Mouse (Mus musculus): ENCODE measurements around the gene Chuk.

GRCm38 (mm10) chr19:44153781-44154180 is 46.5 kb upstream of the Chuk start:
- TF ChIP-seq CTCF (IDR thresholded peaks at IDR 0.05; ENCODE audit: extremely low read depth, insufficient read depth, insufficient read length, insufficient replicate concordance) (no peak), POLR2A (IDR thresholded peaks at IDR 0.05; ENCODE audit: low read depth, low read length) (no peak)

Data from spleen, adult 2 months (tissue).